Comparison of ENCODE assay signal across 7 mouse cellular contexts in the genomic region with DNA sequence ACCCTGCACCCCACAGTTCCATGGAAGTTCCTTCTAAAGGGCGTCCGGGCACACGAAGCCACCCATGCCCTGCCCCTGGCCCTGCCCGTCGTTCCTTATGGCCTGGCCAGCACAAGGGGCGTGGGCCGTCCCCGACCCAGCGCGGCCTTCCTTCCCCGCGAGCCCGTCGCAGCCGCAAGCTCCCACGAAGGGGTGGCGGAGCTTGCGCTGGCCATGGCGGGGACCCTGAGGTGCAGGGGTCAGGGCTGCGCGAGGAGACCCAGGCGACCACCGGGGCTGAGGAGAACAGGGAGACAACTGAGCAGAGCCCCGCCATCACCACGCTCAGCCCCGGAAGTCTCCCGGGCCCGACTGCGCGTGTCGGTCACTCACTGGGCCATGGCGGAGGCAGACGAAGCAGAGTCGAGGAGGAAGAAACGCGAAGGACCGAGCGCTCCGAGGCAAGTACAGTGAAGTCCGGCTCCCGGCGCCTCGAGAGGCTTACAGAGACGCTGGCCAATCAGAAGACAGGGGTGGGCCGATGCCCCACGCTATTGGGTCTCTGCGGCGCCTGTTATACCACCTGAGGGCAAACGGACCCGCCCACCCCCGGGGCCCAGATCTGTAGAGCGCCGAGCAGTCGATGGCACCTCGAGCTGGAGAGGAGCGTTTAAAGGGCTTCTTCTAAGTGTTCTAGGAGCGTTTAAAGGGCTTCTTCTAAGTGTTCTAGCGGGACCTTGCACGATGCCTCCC. TPM values are rescaled to one million over a fixed set of nuclear protein-coding genes. Genes with fewer than 3 reads are reported as not detected.
DNase-seq lines count a peak whose midpoint lies in the region; ATAC-seq lines count a peak whose summit lies in the region.

Gene Pgd, minus strand, starts transcription at position 557 of the 732 bp plus-strand sequence.

- H3K27ac ChIP-seq in intestine, embryonic 16.5 days (ENCODE audit: low read length), result peak within 1 kb of the TSS; percentile 95
- peak within 1 kb of the TSS; percentile 2; the same call in 1 of the 2 replicates for H3K27ac ChIP-seq in midbrain, embryonic 11.5 days (ENCODE audit: low read depth, low read length)

- H3K9me3 ChIP-seq in intestine, embryonic 16.5 days (ENCODE audit: control insufficient read depth, low read length), result no peaks in the 10 kb centered on the region
- no peaks in the 10 kb centered on the region for H3K9me3 ChIP-seq in midbrain, embryonic 11.5 days (ENCODE audit: control insufficient read depth, low read length)

- intact Hi-C loops in left cerebral cortex, postnatal 36 days (cut with DNase I), result no loop called here

- H3K9ac ChIP-seq in intestine, embryonic 16.5 days (ENCODE audit: low read depth, low read length), result peak within 1 kb of the TSS; percentile 96
- H3K9ac ChIP-seq in midbrain, embryonic 11.5 days (ENCODE audit: low read length), result peak within 1 kb of the TSS; percentile 84

- no peaks in the 10 kb centered on the region for H3K27me3 ChIP-seq in intestine, embryonic 16.5 days (replicated peaks; ENCODE audit: control insufficient read depth, insufficient read depth, low read length)
- no peaks in the 10 kb centered on the region for H3K27me3 ChIP-seq in midbrain, embryonic 11.5 days (ENCODE audit: control insufficient read depth, insufficient read depth, low read length)

- peaks cover 21% of the 10 kb centered on the region for H3K4me1 ChIP-seq in intestine, embryonic 16.5 days (ENCODE audit: control insufficient read depth, insufficient read depth, low read length)
- H3K4me1 ChIP-seq in midbrain, embryonic 11.5 days (ENCODE audit: control insufficient read depth, insufficient read depth, low read length), result peaks cover 7% of the 10 kb centered on the region; the same call in 1 of the 2 replicates

- peak within 1 kb of the TSS; percentile 87 for H3K4me2 ChIP-seq in intestine, embryonic 16.5 days (ENCODE audit: low read depth, low read length)
- peak within 1 kb of the TSS; percentile 83 for H3K4me2 ChIP-seq in midbrain, embryonic 11.5 days

- peak; percentile 95 for ATAC-seq in intestine, embryonic 16.5 days
- peak; percentile 100 for ATAC-seq in midbrain, embryonic 11.5 days (ENCODE audit: low FRiP score)

- under 1% methylated on average over 59 of the region's 59 CpGs for WGBS in intestine, embryonic 16.5 days
- under 1% methylated on average over 59 of the region's 59 CpGs for WGBS in midbrain, embryonic 11.5 days

- DNase-seq in adrenal gland, adult 2 months, result peak; percentile 98
- DNase-seq in embryo, embryonic 11.5 days (ENCODE audit: low read depth, low spot score), result peak; percentile 94
- DNase-seq in gastrocnemius, postnatal 4 days (ENCODE audit: low spot score in 2 of 2), result peak; percentile 92 to 96
- DNase-seq in left cerebral cortex, postnatal 36 days (ENCODE audit: low spot score in 2 of 2), result peak; percentile 95 to 96
- DNase-seq in midbrain, embryonic 11.5 days (ENCODE audit: low spot score, missing footprints), result peak; percentile 99
- DNase-seq in skeletal muscle tissue, adult 2 months (ENCODE audit: low read depth, low spot score), result peak; percentile 94

- peaks cover 4% of the 10 kb centered on the region; the same call in 1 of the 2 replicates for H3K36me3 ChIP-seq in intestine, embryonic 16.5 days (ENCODE audit: control insufficient read depth, insufficient read depth, low read length)
- H3K36me3 ChIP-seq in midbrain, embryonic 11.5 days (ENCODE audit: control insufficient read depth, insufficient read depth, low read length), result peaks cover 5% of the 10 kb centered on the region; the same call in 1 of the 2 replicates

- peak within 1 kb of the TSS; percentile 97 for H3K4me3 ChIP-seq in intestine, embryonic 16.5 days (ENCODE audit: low read length)
- H3K4me3 ChIP-seq in midbrain, embryonic 11.5 days (ENCODE audit: low read depth, low read length), result peak within 1 kb of the TSS; percentile 57

RNA-seq across cellular contexts. Expression of gene Pgd, which starts in this region (rescaled TPM):
- total RNA-seq in adrenal gland, adult 2 months (2021), result 100 to 1,000 TPM; 225 to 340 TPM
- polyA plus RNA-seq in adrenal gland, adult 2 months (2012; rRNA removed), result 201 and 255 TPM in 2 replicates
- total RNA-seq in gastrocnemius, postnatal 4 days (2021), result 10 to 100 TPM; 42.5 to 47.9 TPM
- polyA plus RNA-seq in intestine, embryonic 16.5 days (2015; fragmentation: Nextera tagmentation; extraction: Ambion mirVana), result 250 and 255 TPM in 2 replicates
- 10 to 100 TPM; 35.2 to 36.5 TPM for total RNA-seq in left cerebral cortex, postnatal 36 days (2021)
- polyA plus RNA-seq in midbrain, embryonic 11.5 days (2014; fragmentation: Nextera tagmentation; extraction: Ambion mirVana), result 47.4 and 50.7 TPM in 2 replicates

Comparison
In these comparisons a context has a peak if more than half of its experiments do, and no peak if none do; other contexts are left out.
1. Peak in every context shown above with its lines: DNase-seq, ATAC-seq, H3K4me3 ChIP-seq and H3K27ac ChIP-seq.
2. RNA of gene Pgd (total RNA-seq): 225 to 340 TPM in adrenal gland, adult 2 months; 42.5 to 47.9 TPM in gastrocnemius, postnatal 4 days and 35.2 to 36.5 TPM in left cerebral cortex, postnatal 36 days; every median in the first group is over 4 times any median in the second.